9 mouse cellular contexts compared by ENCODE assay signal in the genomic region with DNA sequence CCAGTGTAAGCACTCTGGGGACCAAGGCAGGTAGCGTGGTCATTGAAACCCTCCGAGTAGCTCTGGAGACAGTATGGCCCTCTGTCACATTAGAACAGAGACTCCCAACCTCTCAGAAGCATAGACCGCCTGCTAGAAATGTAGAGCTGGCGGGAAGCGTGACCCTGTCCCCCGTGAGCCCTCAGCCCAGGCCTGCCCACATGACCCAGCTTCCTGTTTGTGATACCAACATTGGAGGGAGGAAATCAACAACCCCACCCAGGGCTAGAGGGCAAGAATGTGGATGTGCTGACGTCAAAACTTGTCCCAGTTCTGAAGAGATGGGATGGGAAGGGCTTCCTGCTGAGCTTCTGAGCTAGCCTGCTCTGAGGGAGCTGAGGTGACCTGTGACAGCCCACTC. TPM values are rescaled to one million over a fixed set of nuclear protein-coding genes. Genes with fewer than 3 reads are reported as not detected.
A peak's percentile ranks its signal among the peaks of the same experiment; 100 is the strongest.
DNase-seq lines count a peak whose midpoint lies in the region; ATAC-seq and TF ChIP-seq lines count a peak whose summit lies in the region.
"Had no signal": no experiment of that assay in that cellular context is flagged by ENCODE, and none has a peak within 500 bp of the region (broad histone marks: within the 10 kb centered on the region; RNA-seq: fewer than 3 reads in every experiment).

No protein-coding gene starts in this region.

- 0 out of 2 replicates have a peak overlapping the region, but pooled peaks have one; percentile 27 for H3K27ac ChIP-seq in intestine, embryonic 15.5 days
- no peak overlapping the region; the same call in 1 of the 2 replicates for H3K27ac ChIP-seq in intestine, postnatal 0 days (ENCODE audit: low read depth, low read length)

- no peak overlapping the region for H3K4me2 ChIP-seq in intestine, embryonic 15.5 days (replicated peaks)
- H3K4me2 ChIP-seq in intestine, postnatal 0 days (replicated peaks; ENCODE audit: low read depth): no peak overlapping the region

- no peak for TF ChIP-seq CTCF in intestine, postnatal 0 days (IDR thresholded peaks at IDR 0.05; ENCODE audit: low read depth)

- no peak overlapping the region; the same call in 1 of the 2 replicates for H3K9ac ChIP-seq in intestine, embryonic 15.5 days
- no peak overlapping the region for H3K9ac ChIP-seq in intestine, postnatal 0 days (ENCODE audit: low read depth, low read length)

- peak; percentile 86 to 92 for DNase-seq in heart, adult 9 months (ENCODE audit: low spot score in 2 of 2)
- DNase-seq in kidney, postnatal 10 days: peak; percentile 77
- DNase-seq in lung, postnatal 4 days: peak; percentile 75 to 88
- DNase-seq in adipocyte (ENCODE audit: low spot score): no peak
- no peak for DNase-seq in layer of hippocampus, postnatal 25 days (ENCODE audit: extremely low spot score in 1 of 2, low spot score in 1 of 2)
- DNase-seq in thymus, adult 18-20 months: no peak
- DNase-seq: retina, postnatal 1 day had no signal

- no peak overlapping the region for H3K4me3 ChIP-seq in intestine, embryonic 15.5 days (replicated peaks)
- no peak overlapping the region for H3K4me3 ChIP-seq in intestine, postnatal 0 days (ENCODE audit: low read depth, low read length)

- no peaks in the 10 kb centered on the region; the same call in 1 of the 2 replicates for H3K27me3 ChIP-seq in intestine, embryonic 15.5 days (replicated peaks)
- H3K27me3 ChIP-seq in intestine, postnatal 0 days (replicated peaks; ENCODE audit: control insufficient read depth, insufficient read depth, low read length): no peaks in the 10 kb centered on the region

- H3K9me3 ChIP-seq in intestine, embryonic 15.5 days: no peaks in the 10 kb centered on the region
- H3K9me3 ChIP-seq in intestine, postnatal 0 days (ENCODE audit: control insufficient read depth): no peaks in the 10 kb centered on the region

- ATAC-seq in intestine, embryonic 15.5 days: peak; percentile 39; the same call in 1 of the 2 replicates
- ATAC-seq in intestine, postnatal 0 days: no peak

- 56% methylated on average over 7 of the region's 7 CpGs for WGBS in intestine, embryonic 15.5 days
- 62% methylated on average over 7 of the region's 7 CpGs for WGBS in intestine, postnatal 0 days

- no peaks in the 10 kb centered on the region for H3K36me3 ChIP-seq in intestine, embryonic 15.5 days
- no peaks in the 10 kb centered on the region for H3K36me3 ChIP-seq in intestine, postnatal 0 days (ENCODE audit: control insufficient read depth, insufficient read depth)

- H3K4me1 ChIP-seq in intestine, embryonic 15.5 days (replicated peaks): 0 out of 2 replicates have a peak, but pooled peaks cover 3% of the 10 kb centered on the region
- H3K4me1 ChIP-seq in intestine, postnatal 0 days (replicated peaks; ENCODE audit: control insufficient read depth, insufficient read depth, low read length): no peaks in the 10 kb centered on the region

RNA-seq across cellular contexts. Expression of a gene that starts 50.3 kb away (rescaled TPM):
- polyA plus RNA-seq in intestine, embryonic 15.5 days (2015; fragmentation: Nextera tagmentation; extraction: Ambion mirVana): 1.8 and 2.2 TPM in 2 replicates
- polyA plus RNA-seq in intestine, postnatal 0 days (2015; fragmentation: Nextera tagmentation; extraction: Ambion mirVana): 1.5 TPM in 2 replicates
- total RNA-seq in layer of hippocampus, postnatal 25 days (2021): 10 to 100 TPM; 72.1 to 76.1 TPM

Comparison
In these comparisons a context has a peak if more than half of its experiments do, and no peak if none do; other contexts are left out.
1. DNase-seq: peak in heart, adult 9 months (2 of 2), kidney, postnatal 10 days (single experiment) and lung, postnatal 4 days (2 of 2); none in adipocyte (single experiment), layer of hippocampus, postnatal 25 days (0 of 2) and thymus, adult 18-20 months (0 of 2).